Mouse (Mus musculus): ENCODE results near the gene Mob3b. TPM values are rescaled to one million over a fixed set of nuclear protein-coding genes. Genes with fewer than 3 reads are reported as not detected.

The Mob3b gene
- polyA plus RNA-seq (2011; ENCODE audit: insufficient read depth, insufficient read length, low read depth, missing spikeins): 4.5 and 6.5 TPM in 2 replicates

DNA sequence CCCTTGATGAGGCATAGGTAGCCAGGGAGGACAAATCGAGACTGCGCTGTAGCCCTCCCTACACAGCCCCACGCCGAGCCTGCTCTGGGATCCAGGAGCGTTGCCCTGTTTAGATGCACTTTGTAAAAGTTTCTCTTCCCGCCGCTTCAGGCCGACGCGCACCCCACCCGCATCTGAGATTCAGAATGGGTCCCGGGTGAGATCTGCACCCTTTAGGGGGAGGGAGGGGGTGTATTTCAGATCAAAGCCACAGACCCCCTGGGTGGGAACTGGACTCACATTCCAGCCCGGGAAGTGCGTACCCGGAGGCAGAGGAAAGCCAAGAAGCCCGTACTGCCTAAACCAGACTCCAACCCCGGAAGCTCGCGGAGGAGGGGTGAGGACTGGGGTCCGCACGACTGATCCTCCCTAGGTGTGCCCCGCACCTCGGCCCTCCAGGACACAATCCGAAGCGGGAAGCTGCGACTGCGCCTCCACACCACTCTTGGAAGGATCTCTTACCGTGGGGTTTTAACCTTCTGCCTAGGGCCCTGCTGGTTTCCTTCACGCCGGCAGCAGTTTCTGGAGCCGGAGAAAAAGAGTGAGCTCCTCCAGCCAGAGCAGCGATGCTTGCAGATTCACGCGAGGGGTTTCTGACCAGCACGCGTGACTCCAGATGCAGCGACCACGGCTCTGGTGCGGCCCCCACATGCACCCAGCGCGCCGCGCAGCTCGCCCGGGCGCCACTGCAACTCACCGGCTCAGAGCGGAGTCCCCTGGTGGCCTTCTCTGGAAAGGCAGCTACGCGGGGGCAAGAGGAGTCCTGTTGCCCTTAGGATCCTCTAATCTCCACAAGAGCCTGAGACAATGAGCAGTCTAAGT, at the start of gene Mob3b:
Mob3b (minus strand) TSS at position 734 of the 861 bp plus-strand sequence.
- Histone ChIP-seq H3K27ac (ENCODE audit: insufficient read depth, low read length) (peak within 1 kb of the TSS; percentile 57; the same call in 1 of the 2 replicates), H3K4me1 (ENCODE audit: control insufficient read depth, insufficient read depth, low read length) (no peaks in the 10 kb centered on the region), H3K27me3 (ENCODE audit: control insufficient read depth, insufficient read depth, low read length, poor library complexity, severe bottlenecking) (no peaks in the 10 kb centered on the region), H3K9ac (ENCODE audit: low read depth, poor library complexity, severe bottlenecking) (peak within 1 kb of the TSS; percentile 93), H3K36me3 (ENCODE audit: control insufficient read depth, insufficient read depth, low read length, poor library complexity, severe bottlenecking) (no peaks in the 10 kb centered on the region), H3K4me3 (ENCODE audit: low read depth, low read length) (peak within 1 kb of the TSS; percentile 96), H3K9me3 (replicated peaks; ENCODE audit: control insufficient read depth, insufficient read depth, low read length, poor library complexity, severe bottlenecking) (no peaks in the 10 kb centered on the region)
- peak; percentile 68 for TF ChIP-seq CTCF (IDR thresholded peaks at IDR 0.05; ENCODE audit: low read depth, low read length)
- no peak for TF ChIP-seq POLR2A (IDR thresholded peaks at IDR 0.05; ENCODE audit: insufficient read depth, low read length)
- TF ChIP-seq EP300 (IDR thresholded peaks at IDR 0.05; ENCODE audit: insufficient read depth, low read depth, low read length): 0 out of 2 replicates have a peak, but pooled peaks have one; percentile 41

DNA sequence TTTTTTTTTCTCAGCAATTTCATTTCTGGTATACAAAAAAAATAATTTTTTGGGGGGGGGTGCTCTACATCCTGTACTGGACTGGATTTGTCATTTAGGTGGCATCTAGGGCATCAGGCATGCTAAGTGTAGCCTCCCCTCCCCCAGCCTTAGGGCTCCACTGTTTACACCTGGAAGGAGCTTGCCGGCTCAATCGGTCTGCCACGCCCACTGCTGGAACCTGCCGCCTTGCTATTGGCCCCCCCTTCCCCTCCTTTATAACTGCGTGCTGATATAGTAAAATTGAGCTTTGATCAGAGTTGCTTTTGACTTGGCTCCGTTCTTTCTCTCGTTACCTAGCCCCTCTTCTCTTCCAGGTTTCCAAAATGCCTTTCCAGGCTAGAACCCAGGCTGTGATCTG, 47.4 kb upstream of the Mob3b start:
- Histone ChIP-seq H3K9ac (ENCODE audit: low read depth, poor library complexity, severe bottlenecking) (no peak overlapping the region), H3K4me3 (ENCODE audit: low read depth, low read length) (no peak overlapping the region), H3K4me1 (ENCODE audit: control insufficient read depth, insufficient read depth, low read length) (peaks cover 6% of the 10 kb centered on the region), H3K27ac (ENCODE audit: insufficient read depth, low read length) (no peak overlapping the region), H3K9me3 (replicated peaks; ENCODE audit: control insufficient read depth, insufficient read depth, low read length, poor library complexity, severe bottlenecking) (no peaks in the 10 kb centered on the region), H3K36me3 (ENCODE audit: control insufficient read depth, insufficient read depth, low read length, poor library complexity, severe bottlenecking) (no peaks in the 10 kb centered on the region), H3K27me3 (ENCODE audit: control insufficient read depth, insufficient read depth, low read length, poor library complexity, severe bottlenecking) (no peaks in the 10 kb centered on the region)
- TF ChIP-seq EP300 (IDR thresholded peaks at IDR 0.05; ENCODE audit: insufficient read depth, low read depth, low read length): peak; percentile 55; the same call in 1 of the 2 replicates
- no peak for TF ChIP-seq POLR2A (IDR thresholded peaks at IDR 0.05; ENCODE audit: insufficient read depth, low read length)

DNA sequence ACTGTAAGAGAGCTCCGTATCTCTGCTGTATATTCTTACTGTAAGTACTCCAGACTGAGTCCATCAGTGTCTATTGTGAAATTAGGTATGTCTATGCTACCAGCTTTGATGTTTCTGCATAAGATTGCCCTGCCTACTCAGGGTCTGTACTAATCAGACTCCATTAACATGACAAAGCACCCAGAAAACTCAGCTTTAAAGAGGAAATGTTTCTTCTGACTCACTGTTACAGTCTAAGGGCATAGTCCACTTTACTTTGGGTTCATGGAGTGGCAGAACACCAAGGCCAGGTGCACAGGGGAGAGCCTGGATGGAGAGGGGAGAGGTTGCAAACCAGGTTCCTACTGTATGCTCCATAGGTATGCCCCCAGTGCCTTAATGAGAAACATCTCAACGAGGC, 46.4 kb upstream of the Mob3b start:
- no peak for TF ChIP-seq CTCF (IDR thresholded peaks at IDR 0.05; ENCODE audit: low read depth, low read length)
- no peak for TF ChIP-seq EP300 (IDR thresholded peaks at IDR 0.05; ENCODE audit: insufficient read depth, low read depth, low read length)
- TF ChIP-seq POLR2A (IDR thresholded peaks at IDR 0.05; ENCODE audit: insufficient read depth, low read length): no peak
- no peak overlapping the region for H3K27ac ChIP-seq (ENCODE audit: insufficient read depth, low read length)
- H3K9ac ChIP-seq (ENCODE audit: low read depth, poor library complexity, severe bottlenecking): no peak overlapping the region
- no peaks in the 10 kb centered on the region for H3K36me3 ChIP-seq (ENCODE audit: control insufficient read depth, insufficient read depth, low read length, poor library complexity, severe bottlenecking)
- peaks cover 6% of the 10 kb centered on the region for H3K4me1 ChIP-seq (ENCODE audit: control insufficient read depth, insufficient read depth, low read length)
- no peaks in the 10 kb centered on the region for H3K9me3 ChIP-seq (replicated peaks; ENCODE audit: control insufficient read depth, insufficient read depth, low read length, poor library complexity, severe bottlenecking)
- no peaks in the 10 kb centered on the region for H3K27me3 ChIP-seq (ENCODE audit: control insufficient read depth, insufficient read depth, low read length, poor library complexity, severe bottlenecking)
- no peak overlapping the region for H3K4me3 ChIP-seq (ENCODE audit: low read depth, low read length)

DNA sequence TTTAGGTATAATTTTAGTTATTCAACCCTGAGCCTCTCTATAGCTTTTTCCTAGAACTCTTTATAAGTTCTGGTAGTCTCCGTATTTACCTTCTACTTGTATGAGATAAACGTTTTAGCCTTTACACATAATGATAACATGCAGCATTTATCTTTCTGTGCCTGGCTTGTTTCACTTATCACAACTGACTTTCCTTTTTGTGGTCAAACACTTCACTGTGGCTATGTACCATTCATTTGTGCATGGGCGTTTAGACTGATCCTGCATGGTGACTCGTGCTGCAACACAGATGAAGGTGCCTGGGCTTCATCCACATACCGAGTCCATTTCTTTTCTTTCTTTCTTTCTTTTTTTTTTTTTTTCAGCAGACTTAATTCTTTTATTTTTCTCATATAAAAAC, 44.4 kb upstream of the Mob3b start:
- H3K4me3 ChIP-seq (ENCODE audit: low read depth, low read length): no peak overlapping the region
- H3K36me3 ChIP-seq (ENCODE audit: control insufficient read depth, insufficient read depth, low read length, poor library complexity, severe bottlenecking): no peaks in the 10 kb centered on the region
- no peaks in the 10 kb centered on the region for H3K27me3 ChIP-seq (ENCODE audit: control insufficient read depth, insufficient read depth, low read length, poor library complexity, severe bottlenecking)
- peaks cover 6% of the 10 kb centered on the region for H3K4me1 ChIP-seq (ENCODE audit: control insufficient read depth, insufficient read depth, low read length)
- H3K9ac ChIP-seq (ENCODE audit: low read depth, poor library complexity, severe bottlenecking): no peak overlapping the region
- no peaks in the 10 kb centered on the region for H3K9me3 ChIP-seq (replicated peaks; ENCODE audit: control insufficient read depth, insufficient read depth, low read length, poor library complexity, severe bottlenecking)
- TF ChIP-seq CTCF (IDR thresholded peaks at IDR 0.05; ENCODE audit: low read depth, low read length) (no peak), POLR2A (IDR thresholded peaks at IDR 0.05; ENCODE audit: insufficient read depth, low read length) (no peak), EP300 (IDR thresholded peaks at IDR 0.05; ENCODE audit: insufficient read depth, low read depth, low read length) (no peak)
- no peak overlapping the region for H3K27ac ChIP-seq (ENCODE audit: insufficient read depth, low read length)

DNA sequence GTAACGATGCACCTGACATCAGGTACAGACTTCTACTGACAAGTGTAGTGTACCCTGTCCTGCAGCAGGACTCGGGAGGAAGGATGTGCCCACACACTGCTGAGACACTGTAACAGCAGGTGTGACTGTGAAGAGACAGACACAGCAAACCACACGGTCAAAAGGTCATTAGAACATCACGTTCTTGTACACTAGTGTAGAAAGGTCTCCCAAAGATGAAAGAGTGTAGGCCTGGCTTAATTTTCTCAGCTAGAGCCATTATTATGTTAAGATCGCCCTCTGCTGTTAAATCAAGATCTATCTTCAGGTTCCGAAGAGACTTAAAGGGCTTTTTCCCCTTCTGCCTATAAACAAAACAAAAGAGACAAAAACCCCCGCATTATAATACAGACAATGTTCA, 35.4 kb upstream of the Mob3b start:
- Histone ChIP-seq H3K27ac (ENCODE audit: insufficient read depth, low read length) (no peak overlapping the region), H3K9ac (ENCODE audit: low read depth, poor library complexity, severe bottlenecking) (no peak overlapping the region), H3K4me3 (ENCODE audit: low read depth, low read length) (no peak overlapping the region), H3K36me3 (ENCODE audit: control insufficient read depth, insufficient read depth, low read length, poor library complexity, severe bottlenecking) (no peaks in the 10 kb centered on the region), H3K27me3 (ENCODE audit: control insufficient read depth, insufficient read depth, low read length, poor library complexity, severe bottlenecking) (no peaks in the 10 kb centered on the region), H3K9me3 (replicated peaks; ENCODE audit: control insufficient read depth, insufficient read depth, low read length, poor library complexity, severe bottlenecking) (no peaks in the 10 kb centered on the region), H3K4me1 (ENCODE audit: control insufficient read depth, insufficient read depth, low read length) (peaks cover 2% of the 10 kb centered on the region)
- TF ChIP-seq POLR2A (IDR thresholded peaks at IDR 0.05; ENCODE audit: insufficient read depth, low read length): no peak
- TF ChIP-seq CTCF (IDR thresholded peaks at IDR 0.05; ENCODE audit: low read depth, low read length): no peak
- TF ChIP-seq EP300 (IDR thresholded peaks at IDR 0.05; ENCODE audit: insufficient read depth, low read depth, low read length): no peak

DNA sequence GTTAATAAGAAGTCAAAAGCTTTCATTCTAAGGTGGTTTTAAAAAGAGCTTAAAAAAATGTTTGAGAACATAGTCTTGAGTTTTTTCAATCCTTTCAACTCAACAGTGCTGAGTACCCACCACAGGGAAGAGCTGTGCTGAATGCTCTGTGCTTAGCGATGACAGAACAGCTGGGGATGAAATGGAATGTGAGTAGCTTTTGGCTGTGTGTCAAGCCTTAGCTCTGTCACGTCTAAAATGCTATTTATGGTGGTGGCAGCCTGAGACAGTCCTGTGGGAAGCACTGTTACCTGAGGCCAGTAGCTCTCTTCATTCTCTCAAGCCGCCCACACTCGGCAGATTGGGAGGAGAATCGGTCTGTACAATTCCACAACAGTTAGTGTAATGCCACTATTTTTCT, 32.5 kb upstream of the Mob3b start:
- peaks cover 2% of the 10 kb centered on the region for H3K4me1 ChIP-seq (ENCODE audit: control insufficient read depth, insufficient read depth, low read length)
- H3K9me3 ChIP-seq (replicated peaks; ENCODE audit: control insufficient read depth, insufficient read depth, low read length, poor library complexity, severe bottlenecking): no peaks in the 10 kb centered on the region
- TF ChIP-seq CTCF (IDR thresholded peaks at IDR 0.05; ENCODE audit: low read depth, low read length) (no peak), POLR2A (IDR thresholded peaks at IDR 0.05; ENCODE audit: insufficient read depth, low read length) (no peak), EP300 (IDR thresholded peaks at IDR 0.05; ENCODE audit: insufficient read depth, low read depth, low read length) (no peak)
- no peak overlapping the region for H3K4me3 ChIP-seq (ENCODE audit: low read depth, low read length)
- no peaks in the 10 kb centered on the region for H3K27me3 ChIP-seq (ENCODE audit: control insufficient read depth, insufficient read depth, low read length, poor library complexity, severe bottlenecking)
- H3K27ac ChIP-seq (ENCODE audit: insufficient read depth, low read length): no peak overlapping the region
- no peaks in the 10 kb centered on the region for H3K36me3 ChIP-seq (ENCODE audit: control insufficient read depth, insufficient read depth, low read length, poor library complexity, severe bottlenecking)
- no peak overlapping the region for H3K9ac ChIP-seq (ENCODE audit: low read depth, poor library complexity, severe bottlenecking)

Data from ES-Bruce4 (cell line).